Mouse (Mus musculus): Measurements from ENCODE around the gene Dgki. TPM values are rescaled to one million over a fixed set of nuclear protein-coding genes. Genes with fewer than 3 reads are reported as not detected.

Dgki gene
- polyA plus RNA-seq, 1 experiment from 2014 or later, result 9.2 TPM

- 85% methylated on average over 4 of the region's 4 CpGs for WGBS
- DNase-seq, result no peak
- H3K27ac ChIP-seq (replicated peaks; ENCODE audit: low read depth, low read length), result no peak overlapping the region
- no peaks in the 10 kb centered on the region for H3K9me3 ChIP-seq (ENCODE audit: control insufficient read depth, low read length)
- no peaks in the 10 kb centered on the region for H3K27me3 ChIP-seq (ENCODE audit: control insufficient read depth, insufficient read depth, low read length)
- ATAC-seq (ENCODE audit: low FRiP score, low TSS enrichment), result no peak
- peaks cover 4% of the 10 kb centered on the region; the same call in 1 of the 2 replicates for H3K4me1 ChIP-seq (ENCODE audit: control insufficient read depth, insufficient read depth, low read length)
- no peak overlapping the region for H3K4me2 ChIP-seq (ENCODE audit: low read length)
- H3K9ac ChIP-seq (replicated peaks; ENCODE audit: low read length), result no peak overlapping the region
- H3K4me3 ChIP-seq (replicated peaks; ENCODE audit: low read depth, low read length), result no peak overlapping the region
- no peaks in the 10 kb centered on the region for H3K36me3 ChIP-seq (ENCODE audit: control insufficient read depth, insufficient read depth, low read length)
Measured at GRCm38 (mm10) chr6:37181961-37182360, 118.0 kb downstream of the Dgki start.

DNA sequence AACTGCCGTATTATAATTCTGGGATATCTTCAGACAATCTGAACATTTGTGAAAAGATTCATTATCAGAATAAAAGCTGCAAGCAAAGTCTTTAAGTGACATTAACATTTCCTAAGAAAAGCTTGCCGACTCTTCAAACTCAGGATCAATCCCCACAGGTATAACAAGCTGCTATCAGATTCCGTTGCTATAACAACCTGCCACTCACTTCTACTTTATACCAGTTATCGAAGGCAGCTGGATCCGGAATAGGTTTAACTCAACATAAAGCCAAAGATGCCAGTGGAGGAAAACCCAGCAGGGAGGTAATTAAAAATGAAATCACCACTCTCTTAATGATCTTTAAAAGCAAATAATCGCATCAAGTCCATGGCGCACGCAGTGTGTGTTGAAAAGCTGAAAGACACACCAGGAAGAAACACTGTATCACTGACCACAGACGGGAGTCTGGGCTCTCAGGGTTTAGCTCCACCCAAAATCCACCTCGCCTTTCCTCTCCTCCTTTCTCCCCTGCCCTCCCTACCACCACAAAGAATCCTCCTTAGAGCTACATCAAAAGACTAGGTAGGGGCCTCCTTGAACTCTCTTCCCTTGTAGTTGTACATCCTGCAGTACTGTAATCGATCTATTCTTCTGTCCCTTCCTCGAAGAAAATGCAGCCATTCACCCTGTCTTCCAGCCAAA, 128.7 kb downstream of the Dgki start:
- Histone ChIP-seq H3K4me3 (replicated peaks; ENCODE audit: low read depth, low read length) (no peak overlapping the region), H3K36me3 (ENCODE audit: control insufficient read depth, insufficient read depth, low read length) (no peaks in the 10 kb centered on the region), H3K9me3 (ENCODE audit: control insufficient read depth, low read length) (no peaks in the 10 kb centered on the region), H3K4me2 (ENCODE audit: low read length) (peak overlapping the region; percentile 20), H3K9ac (replicated peaks; ENCODE audit: low read length) (no peak overlapping the region), H3K27me3 (ENCODE audit: control insufficient read depth, insufficient read depth, low read length) (no peaks in the 10 kb centered on the region), H3K27ac (replicated peaks; ENCODE audit: low read depth, low read length) (peak overlapping the region; percentile 73), H3K4me1 (ENCODE audit: control insufficient read depth, insufficient read depth, low read length) (0 out of 2 replicates have a peak, but pooled peaks cover 7% of the 10 kb centered on the region)
- ATAC-seq (ENCODE audit: low FRiP score, low TSS enrichment) (no peak), DNase-seq (peak; percentile 77)
- 60% methylated on average over 12 of the region's 12 CpGs for WGBS

DNA sequence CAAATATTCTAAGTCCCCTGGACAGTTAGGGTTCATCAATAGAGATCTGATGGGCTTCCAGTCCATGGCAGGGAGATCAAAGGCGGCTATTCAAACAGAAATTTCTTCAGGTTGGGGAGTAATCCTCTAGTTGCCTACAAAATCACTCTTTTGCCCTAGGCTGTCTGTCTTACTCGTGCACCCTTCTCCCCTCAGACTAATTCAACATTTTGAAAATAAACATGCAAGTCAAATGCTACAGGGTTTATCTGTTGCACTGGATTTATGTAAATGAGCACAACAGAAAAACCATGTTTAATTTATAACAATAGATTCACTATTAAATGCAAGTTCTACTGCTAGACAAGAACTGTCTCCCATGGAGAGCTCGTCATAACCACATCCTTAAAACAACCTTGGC, 141.1 kb downstream of the Dgki start:
- Histone ChIP-seq H3K4me2 (ENCODE audit: low read length) (no peak overlapping the region), H3K4me3 (replicated peaks; ENCODE audit: low read depth, low read length) (no peak overlapping the region), H3K9ac (replicated peaks; ENCODE audit: low read length) (no peak overlapping the region), H3K36me3 (ENCODE audit: control insufficient read depth, insufficient read depth, low read length) (no peaks in the 10 kb centered on the region), H3K27me3 (ENCODE audit: control insufficient read depth, insufficient read depth, low read length) (no peaks in the 10 kb centered on the region), H3K9me3 (ENCODE audit: control insufficient read depth, low read length) (no peaks in the 10 kb centered on the region), H3K4me1 (ENCODE audit: control insufficient read depth, insufficient read depth, low read length) (peaks cover 9% of the 10 kb centered on the region; the same call in 1 of the 2 replicates), H3K27ac (replicated peaks; ENCODE audit: low read depth, low read length) (0 out of 2 replicates have a peak overlapping the region, but pooled peaks have one; percentile 32)
- WGBS, result 35% methylated on average over 3 of the region's 3 CpGs
- DNase-seq (peak; percentile 41), ATAC-seq (ENCODE audit: low FRiP score, low TSS enrichment) (no peak)

GRCm38 (mm10) chr6:37154051-37154450, 145.9 kb downstream of the Dgki start:
- DNase-seq (no peak), ATAC-seq (ENCODE audit: low FRiP score, low TSS enrichment) (no peak)
- peaks cover 5% of the 10 kb centered on the region; the same call in 1 of the 2 replicates for H3K4me1 ChIP-seq (ENCODE audit: control insufficient read depth, insufficient read depth, low read length)
- 84% methylated on average over 1 of the region's 1 CpGs for WGBS
- H3K36me3 ChIP-seq (ENCODE audit: control insufficient read depth, insufficient read depth, low read length), result no peaks in the 10 kb centered on the region
- no peak overlapping the region for H3K4me3 ChIP-seq (replicated peaks; ENCODE audit: low read depth, low read length)
- no peak overlapping the region for H3K9ac ChIP-seq (replicated peaks; ENCODE audit: low read length)
- H3K9me3 ChIP-seq (ENCODE audit: control insufficient read depth, low read length), result no peaks in the 10 kb centered on the region
- H3K27ac ChIP-seq (replicated peaks; ENCODE audit: low read depth, low read length), result no peak overlapping the region
- no peaks in the 10 kb centered on the region for H3K27me3 ChIP-seq (ENCODE audit: control insufficient read depth, insufficient read depth, low read length)
- no peak overlapping the region for H3K4me2 ChIP-seq (ENCODE audit: low read length)

- H3K4me3 ChIP-seq (replicated peaks; ENCODE audit: low read depth, low read length), result no peak overlapping the region
- no peak for DNase-seq
- no peak overlapping the region for H3K9ac ChIP-seq (replicated peaks; ENCODE audit: low read length)
- no peak overlapping the region for H3K27ac ChIP-seq (replicated peaks; ENCODE audit: low read depth, low read length)
- no peaks in the 10 kb centered on the region for H3K36me3 ChIP-seq (ENCODE audit: control insufficient read depth, insufficient read depth, low read length)
- H3K9me3 ChIP-seq (ENCODE audit: control insufficient read depth, low read length), result no peaks in the 10 kb centered on the region
- H3K4me1 ChIP-seq (ENCODE audit: control insufficient read depth, insufficient read depth, low read length), result no peaks in the 10 kb centered on the region
- no peak for ATAC-seq (ENCODE audit: low FRiP score, low TSS enrichment)
- 85% methylated on average over 2 of the region's 2 CpGs for WGBS
- no peaks in the 10 kb centered on the region for H3K27me3 ChIP-seq (ENCODE audit: control insufficient read depth, insufficient read depth, low read length)
- H3K4me2 ChIP-seq (ENCODE audit: low read length), result no peak overlapping the region
Measured at GRCm38 (mm10) chr6:37150483-37150882, 149.5 kb downstream of the Dgki start.

DNA sequence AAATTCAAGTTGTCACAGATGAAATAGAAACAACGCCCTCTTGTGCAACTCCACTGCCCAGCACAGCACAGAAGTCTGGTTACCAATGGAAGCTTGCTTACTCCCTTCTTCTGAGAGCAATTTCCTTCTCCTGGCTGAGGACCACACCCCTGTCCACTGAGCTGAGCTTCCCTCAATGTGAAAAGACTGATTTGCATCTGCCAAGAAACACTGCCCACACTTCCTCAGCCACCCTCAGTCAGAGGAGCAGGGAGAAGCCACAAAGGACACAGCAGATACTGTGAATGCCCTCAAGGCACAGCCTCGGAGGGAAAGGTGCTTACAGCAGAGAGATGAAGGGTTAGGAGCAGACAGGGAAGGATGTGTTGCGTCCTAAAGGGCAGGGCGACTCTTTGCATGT, 149.9 kb downstream of the Dgki start:
- WGBS, result 80% methylated on average over 4 of the region's 4 CpGs
- no peak for ATAC-seq (ENCODE audit: low FRiP score, low TSS enrichment)

DNA sequence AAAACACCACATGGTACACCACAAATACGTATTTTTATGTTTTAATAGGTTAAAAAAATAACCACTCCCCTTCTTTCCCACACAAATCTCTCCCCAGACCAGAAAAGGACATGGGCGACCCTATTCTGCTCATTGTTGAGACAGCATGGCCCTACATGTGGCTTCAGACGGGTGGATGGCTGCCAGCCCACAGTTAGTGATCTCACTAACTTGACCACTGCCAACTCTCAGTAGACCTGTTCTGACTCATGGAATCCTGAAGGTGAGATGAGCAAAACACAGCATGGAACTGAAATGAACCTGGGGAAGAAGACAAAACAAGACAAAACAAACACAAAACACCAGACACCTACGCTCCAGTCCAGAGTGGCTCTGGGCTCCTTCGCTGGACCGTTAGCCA, 150.8 kb downstream of the Dgki start:
- Histone ChIP-seq H3K9ac (replicated peaks; ENCODE audit: low read length) (no peak overlapping the region), H3K36me3 (ENCODE audit: control insufficient read depth, insufficient read depth, low read length) (no peaks in the 10 kb centered on the region), H3K4me3 (replicated peaks; ENCODE audit: low read depth, low read length) (no peak overlapping the region), H3K4me2 (ENCODE audit: low read length) (no peak overlapping the region), H3K9me3 (ENCODE audit: control insufficient read depth, low read length) (no peaks in the 10 kb centered on the region), H3K27me3 (ENCODE audit: control insufficient read depth, insufficient read depth, low read length) (no peaks in the 10 kb centered on the region), H3K4me1 (ENCODE audit: control insufficient read depth, insufficient read depth, low read length) (no peaks in the 10 kb centered on the region), H3K27ac (replicated peaks; ENCODE audit: low read depth, low read length) (no peak overlapping the region)
- DNase-seq (no peak), ATAC-seq (ENCODE audit: low FRiP score, low TSS enrichment) (no peak)
- WGBS, result 93% methylated on average over 6 of the region's 6 CpGs

More for the DNA sequence above, 149.9 kb downstream of the Dgki start:
- H3K36me3 ChIP-seq (ENCODE audit: control insufficient read depth, insufficient read depth, low read length), result no peaks in the 10 kb centered on the region
- H3K4me2 ChIP-seq (ENCODE audit: low read length), result no peak overlapping the region
- H3K4me1 ChIP-seq (ENCODE audit: control insufficient read depth, insufficient read depth, low read length), result no peaks in the 10 kb centered on the region
- H3K27ac ChIP-seq (replicated peaks; ENCODE audit: low read depth, low read length), result no peak overlapping the region
- no peaks in the 10 kb centered on the region for H3K27me3 ChIP-seq (ENCODE audit: control insufficient read depth, insufficient read depth, low read length)
- H3K9ac ChIP-seq (replicated peaks; ENCODE audit: low read length), result no peak overlapping the region
- H3K9me3 ChIP-seq (ENCODE audit: control insufficient read depth, low read length), result no peaks in the 10 kb centered on the region
- DNase-seq, result no peak
- no peak overlapping the region for H3K4me3 ChIP-seq (replicated peaks; ENCODE audit: low read depth, low read length)

- 95% methylated on average over 4 of the region's 4 CpGs for WGBS
- Histone ChIP-seq H3K4me2 (ENCODE audit: low read length) (no peak overlapping the region), H3K4me3 (replicated peaks; ENCODE audit: low read depth, low read length) (no peak overlapping the region), H3K9ac (replicated peaks; ENCODE audit: low read length) (no peak overlapping the region), H3K9me3 (ENCODE audit: control insufficient read depth, low read length) (no peaks in the 10 kb centered on the region), H3K36me3 (ENCODE audit: control insufficient read depth, insufficient read depth, low read length) (no peaks in the 10 kb centered on the region), H3K27ac (replicated peaks; ENCODE audit: low read depth, low read length) (no peak overlapping the region), H3K4me1 (ENCODE audit: control insufficient read depth, insufficient read depth, low read length) (no peaks in the 10 kb centered on the region), H3K27me3 (ENCODE audit: control insufficient read depth, insufficient read depth, low read length) (no peaks in the 10 kb centered on the region)
- DNase-seq, result no peak
- no peak for ATAC-seq (ENCODE audit: low FRiP score, low TSS enrichment)
Measured at GRCm38 (mm10) chr6:37147431-37148022, 152.5 kb downstream of the Dgki start.

DNA sequence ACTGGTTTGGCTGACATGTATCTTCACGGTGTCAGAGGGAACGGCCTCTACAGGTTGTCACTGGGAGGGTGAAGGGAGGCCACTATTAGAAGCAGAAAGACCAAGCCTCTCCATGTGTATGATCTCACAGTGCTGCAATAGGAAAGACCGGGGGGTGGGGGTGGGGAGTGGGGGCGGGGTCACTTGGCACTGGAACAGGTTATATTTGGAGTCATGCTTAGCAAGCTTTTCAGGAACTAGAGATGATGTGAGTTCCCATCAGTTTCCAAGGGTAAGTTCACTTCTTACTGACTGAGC, 156.2 kb downstream of the Dgki start:
- no peaks in the 10 kb centered on the region for H3K4me1 ChIP-seq (ENCODE audit: control insufficient read depth, insufficient read depth, low read length)
- DNase-seq (no peak), ATAC-seq (ENCODE audit: low FRiP score, low TSS enrichment) (no peak)
- H3K4me3 ChIP-seq (replicated peaks; ENCODE audit: low read depth, low read length), result no peak overlapping the region
- H3K27ac ChIP-seq (replicated peaks; ENCODE audit: low read depth, low read length), result no peak overlapping the region
- H3K27me3 ChIP-seq (ENCODE audit: control insufficient read depth, insufficient read depth, low read length), result no peaks in the 10 kb centered on the region
- no peaks in the 10 kb centered on the region for H3K36me3 ChIP-seq (ENCODE audit: control insufficient read depth, insufficient read depth, low read length)
- no peak overlapping the region for H3K4me2 ChIP-seq (ENCODE audit: low read length)
- no peaks in the 10 kb centered on the region for H3K9me3 ChIP-seq (ENCODE audit: control insufficient read depth, low read length)
- WGBS, result 73% methylated on average over 4 of the region's 4 CpGs
- H3K9ac ChIP-seq (replicated peaks; ENCODE audit: low read length), result no peak overlapping the region
